In the genomic region with DNA sequence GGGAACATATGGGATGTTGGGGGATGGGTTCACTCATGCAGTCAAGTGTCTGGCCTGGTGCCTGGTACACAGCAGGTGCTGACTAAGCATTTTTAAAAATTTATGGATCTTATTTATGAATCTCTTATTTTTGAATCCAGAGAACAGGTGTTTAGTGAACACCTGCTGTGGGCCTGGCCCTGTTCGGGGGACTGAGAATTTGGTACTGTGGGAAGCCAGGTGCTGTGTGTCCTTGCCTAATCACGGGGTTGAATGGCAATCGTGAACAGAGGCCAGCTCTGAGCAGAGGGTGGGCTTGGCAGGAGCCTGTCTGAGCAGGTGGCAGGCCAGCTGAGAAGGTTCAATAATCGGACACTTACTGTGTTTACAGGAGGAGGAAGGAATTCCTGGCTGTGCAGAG, we compare ENCODE assay signal across 16 mouse cellular contexts.
DNase-seq lines count a peak whose midpoint lies in the region; TF ChIP-seq lines count a peak whose summit lies in the region.
"Had no signal": no experiment of that assay in that cellular context is flagged by ENCODE, and none has a peak within 500 bp of the region (broad histone marks: within the 10 kb centered on the region; RNA-seq: fewer than 3 reads in every experiment).

No protein-coding gene starts in this region.

- DNase-seq in layer of hippocampus, adult 11-12 months (ENCODE audit: low spot score): peak; percentile 16
- no peak for DNase-seq in layer of hippocampus, postnatal 14 days (ENCODE audit: low spot score in 2 of 2)
- no peak for DNase-seq in CH12.LX (ENCODE audit: extremely low read depth)
- peak; percentile 96 for DNase-seq in cerebellum, adult 11 months
- DNase-seq in cerebellum, postnatal 36 days: peak; percentile 92 to 96
- DNase-seq in kidney, postnatal 10 days: no peak
- DNase-seq in embryo, embryonic 10.5 days (ENCODE audit: low spot score): no peak
- DNase-seq in heart, adult 2 months: no peak
- DNase-seq: gastrocnemius, postnatal 14 days; kidney, adult 8-10 months; lung, postnatal 36 days; right cerebral cortex, postnatal 25 days; thymus, postnatal 14 days had no signal

- intact Hi-C loops in heart, adult 2 months (cut with DNase I): no loop called here

- TF ChIP-seq CTCF in CH12.LX (conservative IDR thresholded peaks at IDR 0.05 in 1 of 2, IDR thresholded peaks at IDR 0.05 in 1 of 2; ENCODE audit: low read depth in 2 of 2, low read length in 2 of 2): no peak
- TF ChIP-seq CTCF in heart, adult 2 months (IDR thresholded peaks at IDR 0.05): no peak

- no peak overlapping the region for H3K27ac ChIP-seq in CH12.LX (ENCODE audit: insufficient read depth, low read depth)
- H3K27ac ChIP-seq in heart, adult 2 months: no peak overlapping the region

- no peak overlapping the region for H3K4me2 ChIP-seq in CH12.LX (ENCODE audit: insufficient read depth, low read depth, poor library complexity, severe bottlenecking)
- H3K4me2 ChIP-seq: heart, embryonic 11.5 days; liver, embryonic 11.5 days; midbrain, embryonic 12.5 days had no signal

- no peak for TF ChIP-seq EP300 in CH12.LX (IDR thresholded peaks at IDR 0.05; ENCODE audit: low read length)
- TF ChIP-seq EP300 in heart, adult 2 months (IDR thresholded peaks at IDR 0.05; ENCODE audit: insufficient read depth, low read depth, low read length): no peak

- in situ Hi-C loops in CH12.LX (cut with MboI; ENCODE audit: low pct_ligation_motif_present, low pct_unique_long_range_greater_than_20kb, low sequenced_read_pairs): no loop called here

- dilution Hi-C loops in CH12.LX (cut with MboI; ENCODE audit: extremely low pct_ligation_motif_present, extremely low pct_unique_long_range_greater_than_20kb, low sequenced_read_pairs): no loop called here

- H3K79me2 ChIP-seq in CH12.LX (replicated peaks; ENCODE audit: control insufficient read depth, extremely low read depth, insufficient read depth, poor library complexity, severe bottlenecking): no peaks in the 10 kb centered on the region
- H3K79me2 ChIP-seq in heart, adult 2 months (replicated peaks; ENCODE audit: control insufficient read depth, insufficient read depth, low read length): no peaks in the 10 kb centered on the region

- H3K27me3 ChIP-seq in CH12.LX (replicated peaks): peaks cover 40% of the 10 kb centered on the region
- H3K27me3 ChIP-seq in heart, adult 2 months (ENCODE audit: control insufficient read depth, insufficient read depth, low read length): no peaks in the 10 kb centered on the region
- H3K27me3 ChIP-seq: midbrain, embryonic 12.5 days had no signal

- no peaks in the 10 kb centered on the region for H3K4me1 ChIP-seq in CH12.LX (ENCODE audit: control insufficient read depth in 1 of 2, insufficient read depth in 2 of 2)
- no peaks in the 10 kb centered on the region for H3K4me1 ChIP-seq in heart, adult 2 months (ENCODE audit: control insufficient read depth, insufficient read depth, low read length)

- 68% methylated on average over 4 of the region's 4 CpGs for WGBS in heart, adult 2 months

- peaks cover 11% of the 10 kb centered on the region for H3K9me3 ChIP-seq in CH12.LX (replicated peaks; ENCODE audit: low read length)

- H3K36me3 ChIP-seq in CH12.LX (replicated peaks in 1 of 2; ENCODE audit: control insufficient read depth in 1 of 2, insufficient read depth in 1 of 2, low read length in 1 of 2): no peaks in the 10 kb centered on the region
- H3K36me3 ChIP-seq in heart, adult 2 months (ENCODE audit: control insufficient read depth, insufficient read depth, low read length): no peaks in the 10 kb centered on the region
- H3K36me3 ChIP-seq: midbrain, embryonic 12.5 days had no signal

- TF ChIP-seq POLR2A in CH12.LX (IDR thresholded peaks at IDR 0.05; ENCODE audit: low read depth, low read length): no peak
- TF ChIP-seq POLR2A in heart, adult 2 months (IDR thresholded peaks at IDR 0.05; ENCODE audit: insufficient read depth, low read depth, low read length): no peak

- H3K4me3 ChIP-seq in CH12.LX (replicated peaks in 1 of 3; ENCODE audit: low read depth in 2 of 3, low read length in 2 of 3, poor library complexity in 1 of 3): no peak overlapping the region
- H3K4me3 ChIP-seq in heart, adult 2 months: no peak overlapping the region
- H3K4me3 ChIP-seq: midbrain, embryonic 12.5 days had no signal

- H3K9ac ChIP-seq in CH12.LX (ENCODE audit: insufficient read depth, low read depth): no peak overlapping the region
- H3K9ac ChIP-seq in heart, adult 2 months (ENCODE audit: low read depth, low read length): no peak overlapping the region
- H3K9ac ChIP-seq: midbrain, embryonic 12.5 days had no signal

- no peak for TF ChIP-seq RAD21 in CH12.LX (IDR thresholded peaks at IDR 0.05; ENCODE audit: low read depth, low read length)

TF ChIP-seq in CH12.LX, 34 proteins besides CTCF, POLR2A, EP300 and RAD21:
- no peak for TF ChIP-seq NELFE (IDR thresholded peaks at IDR 0.05; ENCODE audit: low read depth, low read length)
- peak; percentile 74; the same call in 1 of the 2 replicates for TF ChIP-seq MAFK (IDR thresholded peaks at IDR 0.05; ENCODE audit: insufficient replicate concordance, low read length)

Comparison
In these comparisons a context has a peak if more than half of its experiments do, and no peak if none do; other contexts are left out.
1. DNase-seq: peak in layer of hippocampus, adult 11-12 months (single experiment), cerebellum, adult 11 months (single experiment) and cerebellum, postnatal 36 days (2 of 2); none in layer of hippocampus, postnatal 14 days (0 of 2), CH12.LX (single experiment), kidney, postnatal 10 days (single experiment), embryo, embryonic 10.5 days (single experiment) and heart, adult 2 months (0 of 2).